Mouse (Mus musculus): ENCODE measurements around the gene Gm4763. TPM values are rescaled to one million over a fixed set of nuclear protein-coding genes. Genes with fewer than 3 reads are reported as not detected.
"Not testable (repeated sequence)": the region's sequence is repeated elsewhere in the genome, so short reads cannot be mapped to it uniquely, and the experiment has no call there.

The Gm4763 gene
- not detected for total RNA-seq (2021)
- long read RNA-seq: 0 reads

DNA sequence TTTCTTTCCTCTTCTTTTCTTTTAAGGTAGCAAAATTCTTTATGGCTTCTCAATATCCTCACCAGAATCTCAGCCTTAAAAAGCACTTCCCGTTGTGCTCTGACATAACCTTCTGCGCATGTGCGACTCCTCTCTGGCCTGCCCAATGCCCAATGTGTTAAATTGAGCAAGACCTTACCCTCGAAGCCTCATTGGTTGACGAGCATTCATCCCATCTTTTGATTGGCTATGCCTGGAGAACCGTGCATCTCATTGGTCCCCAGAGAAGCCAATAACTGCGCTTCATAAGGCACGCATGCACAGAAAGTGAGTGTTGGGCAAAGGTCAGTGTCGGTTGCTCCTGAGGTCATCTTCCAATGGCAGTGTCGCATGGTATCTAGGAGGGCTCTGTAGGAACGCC is at the start of gene Gm4763:
Gene Gm4763, minus strand, starts transcription at position 101 of the 400 bp plus-strand sequence.
- not testable (repeated sequence) for DNase-seq (ENCODE audit: low spot score in 2 of 2)

DNA sequence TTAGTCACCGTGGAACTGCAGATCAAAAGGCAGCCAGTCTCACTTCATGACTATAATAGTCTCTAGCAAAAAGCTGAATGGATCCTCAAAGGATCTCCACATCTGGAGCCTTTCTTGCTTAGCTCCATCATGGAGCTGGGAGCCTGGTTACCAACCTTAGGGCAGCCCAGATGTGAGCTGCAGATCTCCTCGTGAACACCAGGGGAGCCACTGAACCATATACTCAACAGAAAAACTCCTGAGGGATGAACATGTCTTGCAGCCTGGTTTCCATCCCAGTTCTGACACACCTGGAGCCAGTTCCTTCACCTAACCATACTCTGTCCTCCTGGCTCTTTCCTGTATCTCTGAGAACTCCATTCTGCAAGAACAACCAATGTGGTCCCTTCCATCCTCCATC is 49.4 kb upstream of the Gm4763 start:
- DNase-seq (ENCODE audit: low spot score in 2 of 2): no peak

DNA sequence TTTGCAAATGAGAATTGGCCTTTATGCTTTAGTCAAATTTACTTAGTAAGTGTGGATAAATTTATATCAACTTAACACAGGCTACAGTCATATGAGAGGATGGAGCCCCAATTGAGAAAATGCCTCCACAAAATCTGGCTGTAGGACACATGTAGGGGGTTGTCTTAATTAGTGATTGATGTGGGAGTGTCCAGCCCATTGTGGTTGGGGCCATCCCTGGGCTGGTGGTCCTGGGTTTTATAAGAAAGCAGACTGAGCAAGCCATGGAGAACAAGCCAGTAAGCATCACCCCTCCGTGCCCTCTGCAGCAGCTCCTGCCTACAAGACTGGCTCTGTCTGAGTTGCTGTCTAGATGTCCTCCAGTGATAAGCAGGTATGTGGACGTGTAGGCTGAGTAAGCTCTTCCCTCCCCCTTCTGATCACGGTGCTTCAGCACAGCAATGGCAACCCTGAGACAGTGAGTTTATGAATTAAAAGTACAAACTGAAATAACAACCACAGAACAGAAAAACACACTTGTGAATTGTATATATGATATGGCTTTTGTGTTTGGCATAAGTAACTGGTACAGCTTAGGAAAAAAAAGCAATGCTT is 47.3 kb upstream of the Gm4763 start:
- DNase-seq (ENCODE audit: low spot score in 2 of 2): no peak

DNA sequence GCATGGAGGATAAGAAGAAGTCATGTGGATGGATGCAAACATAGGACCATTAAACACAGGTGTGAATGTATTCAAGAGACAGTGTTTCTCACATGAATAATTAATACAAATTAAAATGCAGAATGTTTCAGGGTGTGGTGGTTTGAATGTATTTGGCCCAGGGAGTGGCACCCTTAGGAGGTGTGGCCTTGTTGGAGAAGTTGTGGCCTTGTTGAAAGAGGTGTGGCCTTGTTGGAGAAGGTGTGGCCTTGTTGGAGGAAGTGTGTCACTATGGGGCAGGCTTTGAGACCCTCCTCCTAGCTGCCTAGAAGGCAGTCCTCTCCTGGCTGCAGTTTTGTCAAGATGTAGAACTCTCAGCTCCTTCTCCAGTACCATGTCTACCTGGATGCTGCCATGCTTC is 44.7 kb upstream of the Gm4763 start:
- DNase-seq (ENCODE audit: low spot score in 2 of 2): no peak

DNA sequence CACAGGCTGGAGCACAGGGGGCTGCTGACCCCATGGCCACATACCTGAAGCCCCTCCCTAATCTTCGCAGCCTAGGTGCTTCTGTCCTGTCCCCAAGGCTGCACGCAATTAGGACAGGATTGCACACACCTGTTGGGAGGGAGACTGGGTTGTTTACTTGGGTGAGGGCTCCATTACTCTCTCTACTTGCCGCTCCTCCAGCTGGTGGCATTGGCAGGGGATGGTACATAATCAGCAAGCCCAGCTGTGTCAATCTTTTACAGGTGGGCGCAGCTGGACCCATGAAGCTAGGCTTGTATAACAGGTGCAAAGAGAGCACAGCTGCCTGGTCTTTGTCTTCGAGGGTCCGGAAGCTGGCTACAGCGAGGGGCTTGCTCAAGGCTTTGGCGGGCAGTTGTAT is 35.9 kb upstream of the Gm4763 start:
- no peak for DNase-seq (ENCODE audit: low spot score in 2 of 2)

DNA sequence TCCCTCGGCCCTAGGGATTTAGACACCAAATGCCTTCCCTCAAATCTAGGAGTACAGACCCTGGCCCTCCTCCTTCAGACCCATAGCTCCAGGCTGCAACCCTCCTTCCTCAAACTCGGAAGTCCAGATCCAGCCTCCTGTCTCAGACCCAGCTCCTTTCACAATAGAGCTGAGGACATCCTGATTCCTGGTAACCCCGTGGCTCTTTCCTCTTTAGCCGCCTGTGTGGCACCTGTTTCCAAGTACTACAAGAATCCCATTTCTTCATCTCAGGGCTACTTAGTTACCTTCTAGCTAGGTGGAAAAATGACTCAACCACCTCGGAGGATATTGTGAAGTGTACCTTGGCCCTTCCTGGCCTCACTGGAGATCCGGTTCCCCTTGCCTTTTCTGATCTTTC is 34.5 kb upstream of the Gm4763 start:
- DNase-seq (ENCODE audit: low spot score in 2 of 2): no peak

DNA sequence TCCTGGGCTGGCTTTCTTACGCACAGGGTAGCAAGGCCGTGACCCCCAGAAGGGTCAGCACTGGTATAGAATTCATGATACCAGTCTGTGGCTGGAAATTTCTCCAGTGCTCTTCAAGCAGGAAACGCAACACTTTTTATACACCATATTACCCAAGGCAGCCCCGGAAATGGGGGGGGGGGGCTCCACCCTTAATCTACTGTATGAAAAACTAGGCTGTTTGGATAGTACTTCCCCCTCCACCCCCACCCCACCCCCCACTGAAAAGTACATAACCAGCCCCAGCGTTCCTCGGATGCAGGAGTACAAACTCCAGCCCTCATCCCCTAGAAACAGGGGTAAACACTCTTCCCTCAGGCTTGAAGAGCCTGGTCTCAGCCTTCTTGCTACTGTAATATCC is 33.5 kb upstream of the Gm4763 start, which contains the start of gene Cd177:
Gene Cd177, minus strand, starts transcription at position 101 of the 400 bp plus-strand sequence.
- no peak for DNase-seq (ENCODE audit: low spot score in 2 of 2)

DNA sequence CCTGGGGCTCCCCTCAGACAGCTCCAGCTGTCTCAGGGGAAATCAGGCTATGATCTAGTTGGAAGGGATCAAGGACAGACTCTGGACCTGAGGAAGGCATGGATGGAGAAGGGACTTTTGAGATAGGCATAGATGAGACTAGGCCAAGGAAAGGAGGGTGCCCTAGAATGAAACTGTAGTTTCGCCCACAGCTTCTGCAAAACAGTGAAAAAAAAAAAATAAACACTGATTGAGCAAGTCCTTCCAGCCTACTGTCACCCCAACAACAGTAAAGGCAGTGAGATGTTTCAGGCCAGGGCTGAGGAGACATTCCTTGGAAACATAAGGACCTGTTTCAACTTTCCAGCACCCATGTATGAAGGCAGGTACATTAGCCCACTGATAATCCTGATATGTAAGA is 31.8 kb upstream of the Gm4763 start:
- DNase-seq (ENCODE audit: low spot score in 2 of 2): no peak

DNA sequence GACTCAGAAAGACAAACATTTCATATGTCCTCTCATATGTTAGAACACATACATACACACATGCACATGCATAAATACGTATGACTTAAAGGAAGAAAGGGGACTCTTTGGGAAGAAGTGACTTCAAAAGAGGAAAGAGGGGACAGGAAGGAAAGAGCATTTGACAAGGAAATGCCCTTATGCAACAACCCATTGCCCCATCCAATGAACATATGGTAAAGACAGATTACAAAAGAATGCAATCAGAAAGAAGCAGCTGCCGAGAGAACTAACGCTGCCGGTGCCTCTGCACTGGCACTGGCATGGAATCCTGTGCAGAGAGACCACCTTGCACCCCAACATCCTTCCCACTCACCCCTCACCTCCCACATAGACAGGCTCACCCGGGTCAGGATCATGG is 26.8 kb upstream of the Gm4763 start:
- DNase-seq (ENCODE audit: low spot score in 2 of 2): no peak

DNA sequence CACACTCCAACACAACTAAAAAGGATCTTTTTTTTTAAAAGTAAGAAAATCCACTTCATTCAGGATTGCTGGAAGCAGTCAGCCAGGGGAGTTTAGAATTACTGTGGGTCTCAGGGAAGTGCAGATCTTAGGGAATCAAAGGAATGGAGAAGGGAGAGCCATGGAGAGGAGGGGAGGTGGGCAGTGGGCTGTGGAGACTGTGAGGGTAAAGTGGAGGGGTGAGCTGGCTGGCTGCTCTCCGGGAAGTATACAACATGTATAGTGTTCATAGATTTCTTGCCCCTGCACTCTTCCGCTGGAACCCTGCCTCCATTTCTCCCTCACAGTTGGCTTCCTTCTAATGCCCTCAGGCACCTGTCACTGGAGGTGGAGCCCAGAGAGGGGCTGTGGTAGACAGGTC is 24.9 kb upstream of the Gm4763 start:
- no peak for DNase-seq (ENCODE audit: low spot score in 2 of 2)

DNA sequence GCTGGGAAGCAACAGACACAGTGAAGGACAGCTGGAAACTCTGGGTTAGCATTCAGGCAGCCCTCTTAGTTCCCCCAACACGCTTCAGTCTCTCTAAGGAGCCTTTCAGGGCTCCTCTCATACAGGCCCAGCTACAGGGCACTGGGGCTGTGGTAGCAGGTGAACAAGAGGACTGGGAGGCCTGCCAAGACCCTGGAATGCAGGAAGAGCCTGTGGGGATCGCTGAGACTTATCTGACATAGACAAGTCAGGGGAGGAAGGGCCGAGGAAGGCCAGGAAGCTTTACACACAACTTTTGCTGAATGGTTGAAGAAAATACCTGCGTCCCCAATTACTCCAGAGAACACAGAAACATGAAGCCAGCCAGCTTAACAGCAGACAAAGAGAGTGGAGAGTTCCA is 24.0 kb upstream of the Gm4763 start:
- no peak for DNase-seq (ENCODE audit: low spot score in 2 of 2)

DNA sequence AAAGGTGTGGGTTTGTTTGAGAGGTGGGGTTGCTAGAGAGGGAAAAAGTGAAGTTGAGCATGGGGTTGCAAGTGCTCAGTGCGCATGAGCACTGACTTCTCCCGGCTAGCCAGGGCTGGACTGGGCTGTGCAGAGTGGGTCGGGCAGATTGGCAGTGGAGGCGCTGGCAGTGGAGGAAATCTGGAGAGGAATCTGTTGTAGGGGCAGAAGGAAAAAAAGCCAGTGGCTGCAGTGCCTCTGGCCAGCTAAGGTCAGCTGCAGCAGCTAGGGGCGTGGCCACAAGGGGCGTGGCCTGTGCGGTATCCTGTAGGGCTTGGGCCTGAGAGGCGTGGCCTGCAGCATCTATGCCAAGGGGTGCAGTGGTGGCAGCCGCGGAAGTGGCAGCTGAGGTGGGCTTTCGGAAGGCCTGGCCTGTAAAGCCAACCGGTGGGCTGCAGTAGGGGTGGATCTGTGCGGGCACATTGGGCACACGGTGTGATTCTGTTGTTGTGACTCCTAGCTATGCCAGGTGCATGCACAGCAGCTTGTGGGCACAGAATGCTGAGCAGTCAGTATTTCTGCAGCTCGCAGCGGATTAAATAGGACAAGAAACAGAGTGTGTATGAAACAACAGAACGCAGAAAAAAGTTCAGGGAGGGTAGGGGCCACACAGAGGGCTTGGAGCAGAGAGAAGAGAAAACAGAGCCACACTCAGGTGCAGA is 9.4 kb upstream of the Gm4763 start:
- DNase-seq (ENCODE audit: low spot score in 2 of 2): peak; percentile 9 to 27

DNA sequence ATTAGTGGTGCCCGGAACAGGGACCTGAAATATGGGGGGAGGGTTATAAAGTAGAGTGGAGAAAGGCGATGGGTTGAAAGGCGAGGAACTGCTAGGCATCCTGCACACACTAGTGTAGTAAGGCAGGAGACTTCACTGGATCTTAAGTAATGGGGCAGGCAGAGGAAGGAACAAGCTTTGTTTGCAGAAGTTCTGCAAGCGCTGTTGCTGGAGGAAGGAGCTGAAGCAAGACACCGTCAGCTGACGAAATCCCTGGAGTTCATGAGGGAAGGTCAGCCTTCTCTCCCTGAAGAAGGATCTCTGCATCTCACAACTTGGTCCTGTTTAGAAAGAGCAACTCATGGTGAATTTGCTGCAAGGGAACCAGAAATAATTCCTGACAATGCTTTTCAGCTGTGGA is 11.7 kb downstream of the Gm4763 start:
- DNase-seq (ENCODE audit: low spot score in 2 of 2): no peak

DNA sequence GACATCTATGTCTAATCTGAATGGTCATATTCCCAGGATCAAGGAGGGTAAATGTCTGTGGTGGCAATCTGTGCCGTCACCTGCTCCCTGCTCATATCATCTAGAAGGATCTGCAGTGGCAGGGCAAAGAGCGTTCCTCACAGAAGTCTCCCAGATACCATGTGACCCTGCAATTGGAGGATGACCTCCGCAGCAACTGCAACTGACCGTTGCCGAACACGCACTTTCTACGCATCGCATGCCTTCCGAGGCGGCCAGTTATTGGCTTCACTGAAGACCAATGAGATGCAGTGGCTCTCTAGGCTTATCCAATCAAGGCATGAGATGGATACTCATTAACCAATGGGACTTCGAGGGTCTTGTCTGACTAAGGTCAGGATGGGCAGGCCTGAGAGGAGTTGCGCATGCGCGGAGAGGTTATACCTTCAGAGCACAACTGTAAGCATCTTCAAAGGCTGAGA is 17.8 kb downstream of the Gm4763 start, which contains the start of gene BC049730:
Gene BC049730, plus strand, starts transcription at position 411 of the 461 bp plus-strand sequence.
- DNase-seq (ENCODE audit: low spot score in 2 of 2): no peak

DNA sequence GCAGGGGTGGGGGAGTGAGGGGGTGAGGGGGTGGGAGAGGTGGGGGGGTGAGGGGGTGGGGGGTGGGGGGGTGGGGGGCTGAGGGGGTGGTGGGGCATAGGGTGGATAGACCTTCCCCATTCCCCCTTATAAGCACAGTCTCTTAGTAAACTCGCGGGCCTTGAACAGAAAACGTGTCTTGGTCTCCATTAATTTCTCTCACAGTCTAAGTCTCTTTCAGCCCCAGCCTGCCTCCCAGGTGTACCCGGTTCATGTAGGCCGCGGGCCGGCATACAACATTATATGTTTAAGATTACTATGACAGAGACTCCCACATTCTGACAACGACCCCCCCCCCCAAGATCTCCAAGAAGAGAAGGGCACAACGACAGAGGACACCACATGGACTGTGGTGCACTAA is 23.9 kb downstream of the Gm4763 start:
- not testable (repeated sequence) for DNase-seq (ENCODE audit: low spot score in 2 of 2)

DNA sequence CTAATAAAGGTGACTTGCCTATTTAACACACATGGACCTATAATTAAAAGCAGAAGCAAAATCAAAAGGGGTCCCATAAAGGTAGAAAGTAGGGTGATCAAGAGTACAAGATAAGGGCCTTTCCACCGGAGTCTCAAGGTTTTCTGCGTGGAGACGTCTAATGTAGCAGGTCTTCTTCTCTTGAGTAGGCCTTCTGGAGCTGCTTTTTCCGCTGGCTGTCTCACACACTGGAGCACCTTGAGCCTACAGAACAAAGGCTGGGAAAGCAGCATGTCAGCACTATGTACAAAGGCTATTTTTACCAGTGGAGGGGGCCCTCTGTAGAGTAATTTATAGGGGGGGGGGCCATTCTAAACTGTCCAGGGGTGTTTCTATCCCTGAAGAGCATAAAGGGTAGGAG is 28.8 kb downstream of the Gm4763 start:
- not testable (repeated sequence) for DNase-seq (ENCODE audit: low spot score in 2 of 2)

DNA sequence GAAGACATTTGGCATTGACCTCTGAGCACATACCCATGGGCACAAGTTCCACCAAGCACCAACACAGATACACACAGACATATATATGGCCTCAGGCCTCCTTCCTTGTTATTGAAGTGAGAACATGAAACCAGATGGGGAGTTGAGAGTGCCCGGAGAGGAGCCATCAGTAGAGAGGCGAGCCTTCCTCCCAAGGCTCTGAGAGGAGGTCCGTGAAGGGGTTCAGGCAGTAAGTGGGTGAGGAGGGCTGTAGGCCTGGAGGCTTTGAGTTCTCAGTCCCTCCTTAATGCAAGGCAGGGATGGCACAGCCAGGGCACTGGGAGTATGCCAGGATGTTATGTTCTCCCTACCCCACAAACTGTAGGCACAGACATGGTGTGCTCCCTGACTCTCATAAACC is 34.0 kb downstream of the Gm4763 start:
- not testable (repeated sequence) for DNase-seq (ENCODE audit: low spot score in 2 of 2)

DNA sequence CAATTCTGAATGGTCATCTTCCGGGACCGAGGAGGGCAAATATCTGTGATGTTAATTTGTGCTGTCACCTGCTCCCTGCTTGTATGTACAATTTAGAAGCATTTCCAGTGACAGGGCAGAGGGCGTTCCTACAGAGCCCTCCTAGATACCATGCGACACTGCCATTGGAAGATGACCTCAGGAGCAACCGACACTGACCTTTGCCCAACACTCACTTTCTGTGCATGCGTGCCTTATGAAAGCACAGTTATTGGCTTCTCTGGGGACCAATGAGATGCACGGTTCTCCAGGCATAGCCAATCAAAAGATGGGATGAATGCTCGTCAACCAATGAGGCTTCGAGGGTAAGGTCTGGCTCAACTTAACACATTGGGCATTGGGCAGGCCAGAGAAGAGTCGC is 39.2 kb downstream of the Gm4763 start:
- not testable (repeated sequence) for DNase-seq (ENCODE audit: low spot score in 2 of 2)

DNA sequence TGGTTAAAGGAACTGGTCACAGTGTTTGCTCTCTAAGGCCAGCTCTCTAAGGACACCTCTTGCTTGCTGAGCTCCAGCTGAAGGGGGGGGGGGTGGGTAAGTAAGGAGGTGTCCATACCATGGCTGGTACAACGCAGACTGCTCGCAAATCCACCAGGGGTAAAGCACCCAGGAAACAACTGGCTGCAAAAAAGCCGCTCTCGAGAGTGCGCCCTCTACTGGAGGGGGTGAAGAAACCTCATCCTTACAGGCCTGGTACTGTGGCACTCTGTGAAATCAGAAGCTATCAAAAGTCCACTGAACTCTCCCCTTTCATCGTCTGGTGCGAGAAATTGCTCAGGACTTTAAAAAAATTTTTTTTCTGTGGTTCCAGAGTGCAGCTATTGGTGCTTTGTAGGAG is 42.6 kb downstream of the Gm4763 start:
- DNase-seq (ENCODE audit: low spot score in 2 of 2): not testable (repeated sequence)

DNA sequence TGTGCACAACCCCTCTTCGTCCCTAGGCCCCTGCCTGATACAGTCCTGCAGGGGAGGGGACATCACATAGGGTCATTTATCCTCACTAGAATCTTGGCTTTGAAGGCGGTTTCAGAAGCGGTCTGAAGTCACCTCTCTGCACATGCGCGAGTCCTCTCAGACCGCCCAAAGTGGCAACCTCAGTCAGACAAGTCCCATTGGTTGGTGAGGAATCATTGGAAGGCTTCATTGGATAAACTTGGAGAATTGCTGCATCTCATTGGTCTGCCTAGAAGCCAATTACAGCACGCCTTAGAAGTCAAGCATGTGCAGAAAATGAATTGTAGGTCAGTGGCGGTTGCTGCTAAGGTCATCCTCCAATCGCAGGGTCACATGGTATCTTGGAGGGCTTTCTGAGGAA is 50.1 kb downstream of the Gm4763 start, which contains the start of gene Tex101:
Gene Tex101, minus strand, starts transcription at position 101 of the 400 bp plus-strand sequence.
- no peak for DNase-seq (ENCODE audit: low spot score in 2 of 2)

DNA sequence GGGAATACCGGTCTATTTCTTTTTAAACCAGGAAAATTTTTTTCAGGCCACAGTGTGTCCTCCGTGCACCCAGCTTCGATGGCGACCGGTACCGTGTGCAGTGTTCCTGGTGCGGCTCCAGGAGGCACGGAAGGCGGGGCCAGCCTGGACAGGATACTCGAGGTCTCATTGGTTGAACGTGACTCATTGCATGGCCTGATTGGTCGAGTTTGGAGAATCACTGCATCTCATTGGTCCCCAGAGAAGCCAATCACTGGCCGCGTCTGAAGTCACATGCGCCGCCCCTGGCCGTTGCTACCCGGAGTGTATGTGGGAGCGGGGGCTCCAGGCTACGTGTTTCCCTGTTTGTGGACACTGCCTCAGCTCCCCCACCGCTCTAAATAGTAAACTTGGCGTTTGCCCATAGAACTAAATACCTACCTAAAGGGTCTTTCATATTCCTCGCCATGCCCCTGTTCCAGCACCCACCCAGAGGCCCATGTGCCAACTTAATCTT is 54.7 kb downstream of the Gm4763 start:
- DNase-seq (ENCODE audit: low spot score in 2 of 2): no peak
